Mouse (Mus musculus) lung, embryonic 15.5 days (tissue): ENCODE measurements around the gene 1810043G02Rik. TPM values are rescaled to one million over a fixed set of nuclear protein-coding genes. Genes with fewer than 3 reads are reported as not detected.

ENCODE experiments used
- ATAC-seq: fragments of 200-750 bp; cut with Nextera tagmentation; 2 replicates; pipeline ENCODE4 v1.8.0; 2017; ENCODE audit warnings: moderate number of reproducible peaks, borderline replicate concordance; ENCODE audit not compliant: low FRiP score, low TSS enrichment; ENCODE audit errors: extremely low read depth
- H3K27ac ChIP-seq: fragments of 300-500 bp; sonication (generic); 2 replicates; pipeline ENCODE4 v1.5.1; 2015; ENCODE audit warnings: moderate library complexity, mild to moderate bottlenecking, inconsistent platforms
- H3K27me3 ChIP-seq: fragments of 300-500 bp; sonication (generic); 2 replicates; pipeline ENCODE4 v1.6.1; 2015; ENCODE audit warnings: inconsistent platforms
- H3K36me3 ChIP-seq: fragments of 300-500 bp; sonication (generic); 2 replicates; pipeline ENCODE4 v1.6.1; 2015; ENCODE audit warnings: inconsistent platforms
- H3K4me1 ChIP-seq: fragments of 300-500 bp; sonication (generic); 2 replicates; pipeline ENCODE4 v1.6.1; 2015; ENCODE audit warnings: inconsistent platforms
- H3K4me2 ChIP-seq: fragments of 300-500 bp; sonication (generic); 2 replicates; pipeline ENCODE4 v1.6.1; 2015; ENCODE audit warnings: inconsistent platforms, mild to moderate bottlenecking, moderate library complexity
- H3K4me3 ChIP-seq: fragments of 300-500 bp; sonication (generic); 2 replicates; pipeline ENCODE4 v1.5.1; 2015; ENCODE audit warnings: mild to moderate bottlenecking, inconsistent platforms
- H3K9ac ChIP-seq: fragments of 300-500 bp; sonication (generic); 2 replicates; pipeline ENCODE4 v1.6.1; 2015; ENCODE audit warnings: inconsistent platforms
- H3K9me3 ChIP-seq: fragments of 300-500 bp; sonication (generic); 2 replicates; pipeline ENCODE4 v1.6.1; 2016; ENCODE audit warnings: inconsistent platforms
- WGBS: fragments of 180-500 bp; shearing (Covaris S2); methylation state at CpG from one replicate; pipeline ENCODE4 v1.1.7; 2015; 5-methylcytosine and 5-hydroxymethylcytosine counted together
- polyA plus RNA-seq: library from polyadenylated mRNA; unstranded; fragments of >200 nt; fragmentation: Nextera tagmentation; extraction: Ambion mirVana; gene quantifications from 2 replicates; pipeline ENCODE4 v1.2.1, GENCODE M21; 2015

1810043G02Rik gene
- polyA plus RNA-seq, 1 experiment from 2014 or later, result 25.4 TPM

GRCm38 (mm10) chr10:78028129-78028528 is 49.8 kb downstream of the 1810043G02Rik start:
- Histone ChIP-seq H3K27ac (no peak overlapping the region), H3K4me1 (no peaks in the 10 kb centered on the region), H3K36me3 (no peaks in the 10 kb centered on the region), H3K27me3 (no peaks in the 10 kb centered on the region), H3K4me3 (no peak overlapping the region), H3K4me2 (no peak overlapping the region), H3K9ac (no peak overlapping the region), H3K9me3 (no peaks in the 10 kb centered on the region)
- ATAC-seq, result peak; percentile 59; the same call in 1 of the 2 replicates
- WGBS, result 4% methylated on average over 5 of the region's 5 CpGs

GRCm38 (mm10) chr10:78029080-78029479 is 50.8 kb downstream of the 1810043G02Rik start:
- H3K27ac ChIP-seq, result no peak overlapping the region
- no peaks in the 10 kb centered on the region for H3K4me1 ChIP-seq
- no peak for ATAC-seq
- no peaks in the 10 kb centered on the region for H3K27me3 ChIP-seq
- no peak overlapping the region for H3K4me2 ChIP-seq
- no peaks in the 10 kb centered on the region for H3K9me3 ChIP-seq
- no peaks in the 10 kb centered on the region for H3K36me3 ChIP-seq
- 88% methylated on average over 1 of the region's 1 CpGs for WGBS
- H3K4me3 ChIP-seq, result no peak overlapping the region
- no peak overlapping the region for H3K9ac ChIP-seq

- Histone ChIP-seq H3K9me3 (no peaks in the 10 kb centered on the region), H3K36me3 (no peaks in the 10 kb centered on the region), H3K4me3 (no peak overlapping the region), H3K9ac (no peak overlapping the region), H3K4me1 (no peaks in the 10 kb centered on the region), H3K27ac (no peak overlapping the region), H3K27me3 (no peaks in the 10 kb centered on the region), H3K4me2 (no peak overlapping the region)
- no peak for ATAC-seq
- WGBS, result 78% methylated on average over 2 of the region's 2 CpGs
Observed at GRCm38 (mm10) chr10:78031987-78032386, 53.7 kb downstream of the 1810043G02Rik start.

Other genes with a start within 250 kb of the 1810043G02Rik start
- not detected in 2 replicates for gene Gm18596, start 235.9 kb upstream of the 1810043G02Rik start, polyA plus RNA-seq
- gene Gm9736, start 227.2 kb upstream of the 1810043G02Rik start, polyA plus RNA-seq, result not detected in 2 replicates
- gene Gm3233, start 218.8 kb upstream of the 1810043G02Rik start, polyA plus RNA-seq, result not detected in 2 replicates
- not detected in 2 replicates for gene Gm3238, start 207.2 kb upstream of the 1810043G02Rik start, polyA plus RNA-seq
- not detected in 2 replicates for gene Gm7138, start 201.6 kb upstream of the 1810043G02Rik start, polyA plus RNA-seq
- not detected in 2 replicates for gene Gm3250, start 196.0 kb upstream of the 1810043G02Rik start, polyA plus RNA-seq
- gene Gm7137, start 190.3 kb upstream of the 1810043G02Rik start, polyA plus RNA-seq, result not detected in 2 replicates
- gene Gm9639, start 183.4 kb upstream of the 1810043G02Rik start, polyA plus RNA-seq, result not detected in 2 replicates
- gene Gm19668, start 179.4 kb upstream of the 1810043G02Rik start, polyA plus RNA-seq, result not detected in 2 replicates
- not detected in 2 replicates for gene Gm9507, start 166.7 kb upstream of the 1810043G02Rik start, polyA plus RNA-seq
- not detected in 2 replicates for gene Gm2696, start 163.8 kb upstream of the 1810043G02Rik start, polyA plus RNA-seq
- not detected in 2 replicates for gene Krtap10-4, start 151.4 kb upstream of the 1810043G02Rik start, polyA plus RNA-seq
- gene Krtap10-10, start 142.6 kb upstream of the 1810043G02Rik start, polyA plus RNA-seq, result not detected in 2 replicates
- gene Gm36176, start 131.7 kb upstream of the 1810043G02Rik start, polyA plus RNA-seq, result not detected in 2 replicates
- gene Gm10318, start 125.7 kb upstream of the 1810043G02Rik start, polyA plus RNA-seq, result not detected in 2 replicates
- not detected in 2 replicates for gene Gm3285, start 116.5 kb upstream of the 1810043G02Rik start, polyA plus RNA-seq
- gene Lrrc3, start 76.0 kb upstream of the 1810043G02Rik start, polyA plus RNA-seq, result 4.5 TPM in 2 replicates
- gene Trpm2, start 8.0 kb upstream of the 1810043G02Rik start, polyA plus RNA-seq, result 0.72 and 1.6 TPM in 2 replicates
- 171 and 179 TPM in 2 replicates for gene Pfkl, start 31.6 kb downstream of the 1810043G02Rik start, polyA plus RNA-seq
- gene Dnmt3l, start 63.4 kb downstream of the 1810043G02Rik start, polyA plus RNA-seq, result 1.9 and 2.2 TPM in 2 replicates
- 2.1 and 2.7 TPM in 2 replicates for gene Aire, start 65.1 kb downstream of the 1810043G02Rik start, polyA plus RNA-seq
- 8.4 and 8.5 TPM in 2 replicates for gene Icosl, start 90.8 kb downstream of the 1810043G02Rik start, polyA plus RNA-seq
- 32.8 and 34.8 TPM in 2 replicates for gene D10Jhu81e, start 191.3 kb downstream of the 1810043G02Rik start, polyA plus RNA-seq
- 19.4 and 19.7 TPM in 2 replicates for gene Pwp2, start 206.6 kb downstream of the 1810043G02Rik start, polyA plus RNA-seq